Mouse (Mus musculus) right cerebral cortex, postnatal 36 days (tissue): ENCODE measurements around the gene Stpg1.

Experiments
- DNase-seq, 2 experiments: peaks; one replicate each; pipeline ENCODE4 v3.0.0; 2022; ENCODE audit warnings: low spot score in 2 of 2, mixed read lengths in 1 of 2

Gene Stpg1

DNA sequence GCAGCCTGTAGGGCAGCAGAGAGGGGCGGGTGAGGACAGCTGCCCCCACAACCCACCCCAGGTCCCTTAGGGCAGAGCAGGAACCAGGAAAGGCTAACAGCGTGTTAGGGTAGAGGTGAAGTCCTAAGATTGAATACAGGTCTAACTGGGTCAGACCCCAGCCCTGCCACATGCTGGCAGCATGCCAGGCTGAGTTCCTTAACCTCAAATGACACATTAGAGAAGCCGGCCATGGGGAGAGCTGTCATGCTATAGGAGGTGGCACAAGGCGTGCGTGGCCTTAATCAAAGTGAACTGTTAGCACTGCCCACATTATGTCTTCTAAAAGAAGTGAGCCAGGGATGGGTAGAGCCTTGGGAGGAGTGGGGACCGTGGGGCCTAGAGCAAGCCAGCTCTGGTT is 54.7 kb downstream of the Stpg1 start:
- no peak for DNase-seq

DNA sequence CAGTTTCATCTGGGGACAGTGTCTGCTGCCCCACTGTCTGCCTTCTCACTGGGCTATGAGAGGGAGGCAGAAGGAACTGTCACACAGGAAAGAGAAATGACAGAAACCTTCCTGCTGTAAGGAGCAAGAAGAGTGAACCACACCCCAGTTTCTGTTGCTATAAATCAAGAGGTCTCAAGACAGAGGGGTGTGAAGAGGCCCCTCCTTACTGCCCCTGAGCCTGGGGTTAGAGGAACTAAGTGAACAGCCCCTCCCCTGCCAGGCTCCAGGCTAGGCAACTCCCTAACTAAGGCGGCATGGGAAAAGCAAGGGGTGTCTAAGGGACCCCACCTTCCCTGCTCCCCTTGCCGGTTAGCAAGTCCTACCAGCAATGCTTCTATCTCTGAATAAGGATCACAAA is 69.2 kb downstream of the Stpg1 start:
- no peak for DNase-seq

DNA sequence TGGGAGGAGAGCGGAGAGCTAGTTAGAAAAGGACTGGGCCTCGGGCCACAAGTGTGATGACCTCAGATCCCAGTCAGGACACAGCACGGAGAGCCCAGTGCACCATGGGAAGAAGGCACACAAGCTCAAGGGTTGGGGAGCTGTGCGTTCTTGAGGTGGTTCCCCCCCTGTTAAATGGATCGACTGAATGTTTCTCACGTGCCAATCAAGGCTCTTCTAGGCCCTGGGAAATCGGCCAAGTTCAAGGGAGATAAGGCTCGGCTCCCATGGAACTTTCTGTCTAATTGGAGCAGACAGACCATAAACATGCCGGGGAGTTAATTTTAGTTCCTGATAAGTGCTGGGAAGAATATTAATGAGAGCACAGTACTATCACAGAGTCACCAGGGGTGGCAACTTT is 70.8 kb downstream of the Stpg1 start:
- DNase-seq: no peak

DNA sequence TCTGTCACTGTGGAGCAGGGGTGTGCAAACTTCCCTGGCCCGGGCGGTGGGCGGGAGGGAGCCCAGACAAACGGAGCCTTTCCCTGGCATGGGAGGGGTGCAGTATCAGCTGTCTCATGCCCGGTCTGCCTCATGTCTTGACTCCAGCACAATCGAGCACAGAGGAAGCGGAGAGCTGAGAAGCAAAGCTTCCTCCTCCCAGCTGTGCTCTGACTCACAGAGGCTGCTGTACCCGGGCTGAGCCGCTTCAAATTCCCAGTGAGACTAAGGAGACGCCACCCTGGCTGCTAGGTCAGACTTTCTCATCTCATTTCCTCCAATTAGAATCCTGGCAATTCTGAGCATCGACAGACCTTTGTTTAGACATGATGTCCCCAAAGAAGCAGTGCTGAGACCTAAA is 72.5 kb downstream of the Stpg1 start:
- DNase-seq: no peak

DNA sequence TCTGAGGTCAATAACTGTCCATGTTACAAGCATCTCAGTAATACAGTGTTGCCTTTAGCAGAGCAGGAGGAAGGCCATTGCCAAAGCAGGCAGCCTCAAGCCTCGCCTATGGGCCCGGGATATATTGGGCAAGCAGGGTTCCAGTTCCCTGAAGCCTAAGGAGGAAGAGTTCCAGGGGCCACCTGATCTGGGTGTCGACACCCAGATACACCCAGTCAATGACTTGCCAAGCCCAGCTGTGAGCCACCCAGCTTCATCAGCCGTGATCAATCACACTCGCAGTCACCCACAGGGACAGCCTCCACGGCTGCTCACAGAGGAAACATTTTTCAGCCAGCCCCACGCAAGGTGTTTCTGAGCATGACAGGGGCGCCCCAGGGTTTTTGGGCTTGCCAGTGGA is 72.9 kb downstream of the Stpg1 start:
- no peak for DNase-seq

DNA sequence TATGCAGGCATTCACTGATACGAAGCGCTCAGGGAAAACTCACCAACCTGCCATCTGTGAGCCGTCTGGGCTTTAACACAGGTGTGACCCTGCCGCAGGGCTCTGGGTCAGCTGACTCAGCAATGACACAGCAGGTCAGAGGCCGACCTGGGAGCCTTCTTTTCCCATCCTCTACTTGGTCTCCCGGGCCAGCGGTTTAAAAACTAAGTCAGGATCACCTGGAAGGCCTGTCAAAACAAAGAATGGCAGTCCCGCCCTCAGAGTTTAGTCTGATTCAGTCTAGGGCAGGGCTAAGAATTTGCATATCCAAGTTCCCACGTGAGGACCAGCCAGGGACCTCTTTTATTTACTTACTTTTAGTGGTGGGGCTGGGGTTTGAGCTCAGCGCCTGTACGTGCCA is 74.6 kb downstream of the Stpg1 start:
- DNase-seq: no peak

DNA sequence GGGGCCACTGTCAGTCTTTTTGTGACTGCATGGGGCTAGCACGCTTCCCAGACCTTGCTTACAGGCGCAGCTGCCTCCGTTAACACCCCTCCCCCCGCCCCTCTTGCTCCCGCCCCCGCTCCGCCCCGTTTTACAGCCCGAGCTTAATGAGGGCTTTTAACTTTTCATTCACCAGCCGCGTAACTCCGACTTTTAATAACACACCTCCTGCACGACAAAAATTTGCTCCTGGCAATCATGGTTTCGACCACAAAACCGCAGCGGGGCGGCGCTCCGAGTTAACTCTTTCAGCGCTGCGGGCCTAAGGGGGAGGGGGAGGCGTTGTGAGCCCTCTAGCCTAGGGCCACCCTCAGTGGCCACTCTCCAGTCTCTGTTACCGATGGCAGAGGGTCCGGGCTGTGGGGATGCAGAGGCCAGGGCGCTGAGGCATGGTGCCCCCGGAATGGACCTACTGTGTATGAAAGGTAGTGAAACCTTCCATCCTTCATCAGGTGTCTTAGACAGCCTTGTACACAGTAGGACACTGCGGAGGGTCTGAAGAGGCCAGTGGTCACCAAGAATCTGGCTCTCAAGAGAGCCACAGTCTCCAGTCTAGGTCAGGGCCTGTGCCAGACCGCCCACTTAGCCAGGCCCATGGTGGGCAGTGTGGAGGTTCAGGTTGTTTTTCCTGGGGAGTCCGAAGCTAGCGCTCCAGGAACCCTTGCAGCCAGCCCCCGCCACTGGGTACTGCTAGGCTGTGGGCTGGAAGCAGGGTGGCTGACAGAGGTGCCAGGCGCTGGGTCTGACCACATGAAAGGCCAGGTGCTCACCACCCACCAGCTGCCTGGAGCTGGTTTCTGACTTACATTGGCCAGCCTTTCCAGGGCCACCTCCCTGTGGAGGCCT is 75.8 kb downstream of the Stpg1 start:
- no peak for DNase-seq

DNA sequence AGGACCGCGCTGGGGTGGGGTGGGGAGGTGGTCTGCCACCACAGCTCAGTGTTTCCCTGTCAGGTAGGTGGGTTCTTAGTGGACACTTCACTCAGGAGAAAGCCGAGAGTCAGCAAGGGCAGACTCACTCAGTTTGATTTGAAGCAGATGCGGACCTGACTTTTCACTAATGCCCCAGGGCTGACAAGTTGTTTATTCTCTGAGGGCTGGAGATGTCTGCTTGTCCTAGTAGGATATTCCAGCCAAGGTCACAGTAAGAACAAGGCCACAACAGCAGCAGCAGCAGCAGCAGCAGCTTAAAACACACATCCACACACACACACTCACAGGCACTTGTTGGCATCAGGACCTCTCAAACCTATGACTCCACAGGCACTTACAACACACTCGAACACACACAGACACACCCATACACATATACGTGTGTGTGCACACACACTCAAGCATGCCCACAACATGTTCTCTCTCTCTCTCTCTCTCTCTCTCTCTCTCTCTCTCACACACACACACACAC is 76.5 kb downstream of the Stpg1 start:
- no peak for DNase-seq

DNA sequence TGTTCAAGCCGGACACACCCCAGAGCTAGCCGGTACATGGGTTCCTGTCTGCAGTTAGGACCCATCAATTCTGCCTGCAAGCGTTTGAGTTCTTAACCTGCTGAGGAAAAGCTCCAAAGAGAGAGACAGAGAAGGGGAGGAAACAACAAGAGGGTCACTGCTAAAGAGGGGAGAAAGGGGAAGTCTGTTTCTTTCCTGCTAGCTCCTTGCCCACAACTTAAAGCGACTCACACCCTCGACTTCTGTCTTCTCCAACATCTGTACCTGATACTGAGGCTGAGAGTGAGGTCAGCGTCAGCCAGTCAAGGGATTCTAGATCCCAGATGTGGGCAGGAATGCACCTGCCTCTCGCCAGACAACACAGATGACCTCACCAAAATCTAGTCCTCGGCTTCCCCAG is 77.7 kb downstream of the Stpg1 start:
- DNase-seq: no peak

DNA sequence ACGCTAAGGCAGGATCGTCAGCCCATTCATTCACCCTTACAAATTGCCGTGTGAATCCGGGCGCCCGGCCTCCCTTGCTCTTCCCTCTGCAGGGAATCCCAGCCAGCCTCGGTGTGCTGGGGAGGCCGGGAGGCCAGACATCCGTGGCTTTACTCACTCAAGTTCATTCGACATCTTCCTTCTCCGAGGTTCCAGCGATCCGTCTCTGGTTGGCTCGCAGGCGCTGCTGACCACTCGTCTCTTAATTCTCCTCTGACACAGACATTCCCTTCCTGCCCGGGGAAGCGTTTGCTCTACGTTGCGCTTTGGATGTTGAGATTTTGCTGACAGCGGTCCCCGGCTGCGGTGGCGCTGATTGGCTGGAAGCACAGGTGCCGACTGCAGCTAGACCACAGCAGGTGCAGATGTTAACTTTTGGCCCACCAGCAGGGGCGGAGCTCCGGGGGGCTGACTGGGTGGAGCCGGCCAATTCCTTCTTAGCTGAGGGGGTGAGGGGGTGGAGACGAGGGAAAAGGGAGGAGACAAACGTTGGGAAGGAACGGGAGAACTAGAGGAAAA is 78.7 kb downstream of the Stpg1 start, which contains the start of gene Grhl3:
Gene Grhl3, minus strand, starts transcription at position 380 of the 558 bp plus-strand sequence.
- DNase-seq: peak in 1 of 2 experiments; percentile 10

DNA sequence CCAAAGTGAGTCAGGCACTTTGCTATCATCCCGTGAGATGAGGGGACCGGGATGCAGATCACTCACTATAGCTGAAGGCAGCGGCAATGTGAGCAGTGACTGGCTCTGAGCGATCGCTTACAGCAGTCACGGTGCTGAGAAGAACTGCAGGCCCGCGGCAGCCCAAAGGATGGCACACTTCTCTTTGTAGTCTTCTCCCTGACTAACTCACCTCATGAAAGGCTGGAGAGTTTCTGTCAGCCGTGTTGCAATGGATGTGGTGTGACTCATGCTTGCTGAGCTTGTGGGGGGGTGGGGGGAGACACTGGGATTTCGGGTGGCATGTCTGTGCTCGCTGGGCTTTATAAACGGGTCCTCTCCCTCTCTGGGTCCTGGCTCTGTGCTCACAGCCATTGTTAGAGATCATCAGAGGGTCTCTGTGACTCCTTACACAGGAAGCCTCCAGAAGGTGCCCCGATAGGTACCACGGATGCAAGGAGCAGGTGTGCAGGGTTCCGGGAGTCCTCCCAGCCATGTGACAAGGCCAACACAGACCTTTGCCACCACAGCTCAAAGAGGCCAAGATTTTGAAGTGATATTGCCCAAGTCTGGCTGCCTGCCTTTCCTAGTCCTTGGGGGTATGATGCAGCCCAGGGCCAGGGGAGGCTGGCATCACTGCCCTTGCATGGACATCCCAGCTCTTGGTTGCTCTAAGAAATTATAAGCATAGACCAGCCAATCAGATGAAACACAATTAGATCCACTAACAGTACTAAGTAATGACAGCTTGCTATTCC is 81.0 kb downstream of the Stpg1 start:
- no peak for DNase-seq

DNA sequence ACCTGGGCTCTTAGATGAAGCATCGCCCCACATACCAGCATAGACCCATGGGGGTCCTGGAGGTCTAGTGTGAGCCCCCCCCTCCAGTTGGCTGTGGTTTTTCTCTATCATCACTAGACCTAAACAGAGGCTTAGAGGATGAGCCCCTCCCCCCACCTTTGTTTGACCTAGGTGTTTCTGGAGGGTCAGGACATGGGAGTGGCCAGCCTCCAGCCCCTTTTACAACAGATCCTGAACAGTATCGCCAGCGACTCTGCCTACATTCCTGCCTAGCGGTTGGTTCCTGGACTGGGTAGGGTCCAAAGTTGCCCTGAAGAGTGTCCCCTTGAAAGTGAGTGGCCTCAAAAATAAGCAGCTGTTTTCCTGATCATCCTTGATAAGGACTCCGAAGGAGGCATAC is 83.9 kb downstream of the Stpg1 start:
- DNase-seq: no peak

DNA sequence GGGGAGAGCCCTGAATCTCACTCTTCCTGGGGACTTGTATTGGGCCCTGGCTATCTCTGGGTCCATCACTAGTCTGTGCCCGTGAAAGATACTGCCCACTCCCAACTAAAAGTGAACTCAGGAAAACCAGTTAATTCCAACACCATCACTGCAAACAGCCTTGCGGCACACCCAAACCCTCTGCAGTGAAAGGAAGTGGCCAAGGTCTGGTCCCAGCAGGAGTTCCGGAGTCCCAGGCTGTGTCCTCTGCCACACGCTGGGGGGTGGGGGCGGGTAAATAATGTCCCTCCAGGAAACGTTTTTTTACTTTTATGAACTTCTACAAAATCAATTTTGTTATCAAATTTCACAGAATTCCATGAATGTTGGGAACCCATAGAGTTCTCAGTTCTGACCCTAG is 85.1 kb downstream of the Stpg1 start:
- DNase-seq: no peak

DNA sequence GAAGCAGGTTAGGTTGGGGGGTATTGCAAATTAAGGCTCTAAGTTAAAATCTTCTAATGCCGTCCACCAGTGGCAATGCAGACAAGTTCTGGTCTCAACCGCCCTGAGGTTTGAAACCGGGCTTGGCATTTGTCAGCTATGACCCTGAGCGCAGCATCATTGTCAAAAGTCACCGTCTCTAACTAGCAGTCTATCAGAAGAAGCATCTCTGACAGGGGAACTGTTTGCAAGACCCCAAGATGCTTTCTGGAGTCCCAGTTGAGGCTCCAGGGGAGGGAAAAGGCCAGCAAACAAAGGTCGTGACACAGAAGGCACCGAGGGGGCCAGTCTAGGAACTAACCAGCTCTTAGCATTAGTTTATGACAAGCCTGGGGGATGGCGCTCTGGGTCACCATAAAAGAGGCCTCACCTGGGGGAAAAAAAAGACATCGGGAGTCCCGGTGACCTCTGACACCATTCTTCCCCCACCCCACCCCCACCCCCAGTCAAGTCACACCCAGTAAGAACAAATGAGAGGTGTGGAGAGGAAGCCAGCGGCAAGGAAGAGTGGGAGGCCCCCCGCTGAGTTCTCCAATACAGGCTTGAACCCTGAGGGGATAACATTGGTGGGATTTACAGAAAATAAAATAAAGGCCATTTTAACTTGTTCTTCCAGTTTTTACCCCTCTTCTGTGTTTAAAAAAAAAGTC is 86.8 kb downstream of the Stpg1 start:
- DNase-seq: no peak

DNA sequence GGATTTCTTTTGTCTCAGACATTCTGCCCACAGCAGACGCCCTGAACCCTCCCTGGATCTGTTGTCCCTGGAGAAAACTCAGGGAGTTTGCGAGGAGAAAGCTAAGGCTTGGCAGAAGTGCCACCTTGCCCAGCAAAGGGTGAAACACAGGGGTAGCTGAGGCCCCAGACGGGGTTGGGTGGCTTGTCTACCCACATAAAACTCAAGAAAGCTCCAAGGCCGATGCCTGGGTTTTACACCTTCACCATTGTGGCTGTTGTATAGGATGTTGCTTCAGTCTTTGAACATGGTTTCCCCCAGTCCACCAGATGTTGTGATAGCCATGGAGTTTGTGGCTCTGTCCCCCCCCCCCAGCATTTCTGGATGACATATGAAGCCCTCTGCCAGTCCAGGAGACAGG is 90.2 kb downstream of the Stpg1 start:
- no peak for DNase-seq
